Mouse (Mus musculus): ENCODE measurements around the gene Tsc22d4. TPM values are rescaled to one million over a fixed set of nuclear protein-coding genes. Genes with fewer than 3 reads are reported as not detected.

The Tsc22d4 gene
- polyA plus RNA-seq, 1 experiment: 670 TPM

DNA sequence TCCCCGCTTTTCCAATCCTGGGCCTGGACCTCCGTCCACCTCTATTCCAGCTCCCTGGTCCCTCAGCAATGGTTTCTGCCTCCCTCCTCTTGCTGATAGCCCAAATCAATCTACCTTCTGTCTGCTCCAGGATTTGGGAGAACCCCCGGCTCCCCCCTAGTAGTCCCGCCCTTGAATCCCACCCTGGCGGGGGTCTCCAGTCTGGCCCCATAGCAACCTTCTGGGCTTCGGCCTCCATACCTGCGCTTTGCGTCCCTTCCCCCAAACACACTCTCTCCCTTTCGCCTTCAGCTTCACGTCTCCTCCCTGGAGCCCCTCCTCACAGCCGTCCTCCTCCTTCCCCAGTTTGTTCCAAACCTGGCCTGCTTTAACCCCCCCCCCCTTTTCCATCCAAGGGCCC, 5.0 kb upstream of the Tsc22d4 start:
- DNase-seq: no peak
- TF ChIP-seq POLR2A (IDR thresholded peaks at IDR 0.05; ENCODE audit: control insufficient read depth, extremely low read depth, insufficient read depth, low read length, poor library complexity) (no peak), CTCF (IDR thresholded peaks at IDR 0.05; ENCODE audit: borderline replicate concordance, control insufficient read depth, extremely low read depth, insufficient read depth, low read length, poor library complexity) (no peak)
- Histone ChIP-seq H3K36me3 (ENCODE audit: control insufficient read depth, insufficient read depth, low read length) (peaks cover 6% of the 10 kb centered on the region; the same call in 1 of the 2 replicates), H3K4me1 (replicated peaks; ENCODE audit: control insufficient read depth, insufficient read depth, low read length) (peaks cover 39% of the 10 kb centered on the region), H3K27me3 (ENCODE audit: control insufficient read depth, insufficient read depth, low read length) (no peaks in the 10 kb centered on the region), H3K4me3 (ENCODE audit: control insufficient read depth, insufficient read depth, low read length) (peak overlapping the region; percentile 83), H3K27ac (ENCODE audit: control insufficient read depth, insufficient read depth, low read length) (peak overlapping the region; percentile 22; the same call in 1 of the 2 replicates)
- 73% methylated on average over 11 of the region's 11 CpGs for WGBS

DNA sequence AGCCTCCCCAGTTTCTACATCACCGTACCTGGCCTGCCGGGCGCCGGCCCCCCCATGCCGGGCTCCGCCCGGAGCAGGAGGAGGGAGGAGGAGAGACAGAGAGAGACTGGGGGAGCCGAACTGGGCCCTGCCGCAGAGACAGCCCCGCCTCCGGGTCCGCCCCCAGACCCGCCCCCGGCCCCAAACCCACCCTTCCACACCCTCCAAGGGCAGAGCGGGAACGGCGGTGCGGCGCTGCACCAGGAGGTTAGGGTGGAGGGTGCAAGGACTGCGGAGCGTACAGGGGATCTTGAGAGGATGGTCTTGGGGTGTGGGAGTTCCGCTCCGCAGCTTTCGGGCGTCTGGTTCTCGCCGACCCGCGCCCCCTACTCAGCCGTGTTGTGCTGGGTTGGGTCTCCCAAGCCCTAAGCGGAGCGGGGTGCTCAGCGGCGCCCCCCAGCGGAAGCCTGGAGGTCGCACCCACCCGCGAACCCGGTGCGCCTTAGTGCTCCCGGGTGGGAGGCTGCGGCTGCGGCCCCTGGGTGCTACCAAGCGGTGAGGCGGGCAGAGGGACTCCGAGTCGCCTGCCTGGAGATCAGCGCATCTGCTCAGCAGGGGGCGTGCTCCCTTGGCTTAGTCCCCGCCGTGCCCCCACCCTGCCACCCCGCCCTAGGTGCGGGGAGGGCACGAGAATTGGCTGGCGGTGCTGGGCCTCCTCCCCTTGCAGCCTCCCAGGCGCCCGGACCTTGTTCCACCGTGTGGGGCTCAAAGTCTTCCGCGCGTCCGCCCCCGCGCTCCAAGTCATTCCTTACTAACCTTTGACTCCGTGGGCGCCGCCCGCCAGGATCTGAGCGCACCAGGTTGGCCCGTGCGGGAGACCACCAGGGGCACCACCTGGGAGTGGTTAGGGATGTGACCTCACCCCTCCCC, 4.3 kb upstream of the Tsc22d4 start, which contains the start of gene Nyap1:
Gene Nyap1, minus strand, starts transcription at position 585 of the 909 bp plus-strand sequence.
- DNase-seq: peak; percentile 94
- under 1% methylated on average over 71 of the region's 71 CpGs for WGBS
- Histone ChIP-seq H3K4me1 (replicated peaks; ENCODE audit: control insufficient read depth, insufficient read depth, low read length) (peaks cover 40% of the 10 kb centered on the region), H3K27me3 (ENCODE audit: control insufficient read depth, insufficient read depth, low read length) (no peaks in the 10 kb centered on the region), H3K27ac (ENCODE audit: control insufficient read depth, insufficient read depth, low read length) (peak within 1 kb of the TSS; percentile 62), H3K4me3 (ENCODE audit: control insufficient read depth, insufficient read depth, low read length) (peak within 1 kb of the TSS; percentile 83), H3K36me3 (ENCODE audit: control insufficient read depth, insufficient read depth, low read length) (no peaks in the 10 kb centered on the region)
- peak; percentile 99 for TF ChIP-seq CTCF (IDR thresholded peaks at IDR 0.05; ENCODE audit: borderline replicate concordance, control insufficient read depth, extremely low read depth, insufficient read depth, low read length, poor library complexity)
- TF ChIP-seq POLR2A (IDR thresholded peaks at IDR 0.05; ENCODE audit: control insufficient read depth, extremely low read depth, insufficient read depth, low read length, poor library complexity): peak; percentile 92

DNA sequence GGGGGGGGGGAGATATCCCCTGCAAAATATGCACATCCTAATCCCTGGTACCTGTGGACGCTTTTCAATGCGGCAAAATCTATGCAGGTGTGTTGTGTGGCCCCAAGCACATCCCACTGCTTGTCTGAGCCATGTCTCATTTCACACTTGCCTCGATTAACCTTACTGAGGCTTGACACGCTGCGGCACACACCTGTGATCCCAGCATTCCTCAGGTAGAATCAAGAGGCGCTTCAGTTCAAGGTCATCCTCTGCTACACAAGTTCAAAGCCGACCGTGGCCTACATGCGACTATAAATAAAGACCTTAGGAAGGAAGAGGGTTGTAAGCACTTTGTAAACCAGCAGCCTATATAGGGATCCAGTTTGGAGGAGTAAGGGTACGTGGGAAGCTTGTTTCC, 3.5 kb upstream of the Tsc22d4 start:
- no peak overlapping the region for H3K4me3 ChIP-seq (ENCODE audit: control insufficient read depth, insufficient read depth, low read length)

DNA sequence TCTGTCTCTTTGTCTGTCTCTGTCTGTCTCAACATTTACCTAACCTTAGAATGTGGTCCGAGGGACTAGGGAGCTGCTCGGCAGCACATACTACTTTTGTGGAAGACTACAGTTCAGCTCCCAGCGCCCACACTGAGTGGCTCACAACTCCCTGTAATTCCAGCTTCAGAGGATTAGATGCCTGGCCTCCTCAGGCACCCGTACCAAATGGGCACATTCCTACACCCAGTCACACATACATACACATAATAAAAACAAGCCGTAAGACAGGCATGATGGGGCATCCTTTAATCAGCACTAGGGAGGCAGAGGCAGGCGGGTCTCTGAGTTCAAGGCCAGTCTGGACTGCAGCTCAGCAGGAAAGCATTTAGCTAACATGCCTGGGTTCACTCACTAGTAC, 2.7 kb upstream of the Tsc22d4 start:
- no peak overlapping the region for H3K4me3 ChIP-seq (ENCODE audit: control insufficient read depth, insufficient read depth, low read length)
- H3K36me3 ChIP-seq (ENCODE audit: control insufficient read depth, insufficient read depth, low read length): no peaks in the 10 kb centered on the region
- no peak for DNase-seq
- TF ChIP-seq CTCF (IDR thresholded peaks at IDR 0.05; ENCODE audit: borderline replicate concordance, control insufficient read depth, extremely low read depth, insufficient read depth, low read length, poor library complexity) (no peak), POLR2A (IDR thresholded peaks at IDR 0.05; ENCODE audit: control insufficient read depth, extremely low read depth, insufficient read depth, low read length, poor library complexity) (no peak)
- H3K27ac ChIP-seq (ENCODE audit: control insufficient read depth, insufficient read depth, low read length): no peak overlapping the region
- H3K27me3 ChIP-seq (ENCODE audit: control insufficient read depth, insufficient read depth, low read length): no peaks in the 10 kb centered on the region
- WGBS: 98% methylated on average over 6 of the region's 6 CpGs
- H3K4me1 ChIP-seq (replicated peaks; ENCODE audit: control insufficient read depth, insufficient read depth, low read length): peaks cover 37% of the 10 kb centered on the region

More for the DNA sequence above, 3.5 kb upstream of the Tsc22d4 start:
- Histone ChIP-seq H3K27ac (ENCODE audit: control insufficient read depth, insufficient read depth, low read length) (no peak overlapping the region; the same call in 1 of the 2 replicates), H3K4me1 (replicated peaks; ENCODE audit: control insufficient read depth, insufficient read depth, low read length) (peaks cover 40% of the 10 kb centered on the region), H3K36me3 (ENCODE audit: control insufficient read depth, insufficient read depth, low read length) (no peaks in the 10 kb centered on the region), H3K27me3 (ENCODE audit: control insufficient read depth, insufficient read depth, low read length) (no peaks in the 10 kb centered on the region)
- no peak for DNase-seq
- TF ChIP-seq POLR2A (IDR thresholded peaks at IDR 0.05; ENCODE audit: control insufficient read depth, extremely low read depth, insufficient read depth, low read length, poor library complexity) (no peak), CTCF (IDR thresholded peaks at IDR 0.05; ENCODE audit: borderline replicate concordance, control insufficient read depth, extremely low read depth, insufficient read depth, low read length, poor library complexity) (no peak)
- 69% methylated on average over 10 of the region's 10 CpGs for WGBS

DNA sequence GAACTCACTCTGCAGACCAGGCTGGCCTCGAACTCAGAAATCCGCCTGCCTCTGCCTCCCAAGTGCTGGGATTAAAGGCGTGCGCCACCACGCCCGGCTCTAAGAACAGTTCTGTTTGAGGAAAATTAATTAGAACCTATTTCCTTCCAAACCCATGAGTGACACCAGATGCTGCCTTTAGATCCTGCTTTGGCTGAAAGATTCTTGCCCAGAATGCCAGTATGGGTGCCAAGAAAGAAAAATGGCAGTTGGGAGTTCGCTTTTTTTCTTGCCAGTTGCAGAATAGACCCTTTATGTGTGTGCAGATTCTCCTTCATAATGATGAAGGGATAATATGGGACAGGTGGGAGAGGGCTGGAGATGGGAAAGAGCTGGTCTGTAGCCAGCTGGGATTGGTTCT, 1.3 kb upstream of the Tsc22d4 start:
- Histone ChIP-seq H3K27me3 (ENCODE audit: control insufficient read depth, insufficient read depth, low read length) (no peaks in the 10 kb centered on the region), H3K27ac (ENCODE audit: control insufficient read depth, insufficient read depth, low read length) (no peak overlapping the region), H3K4me3 (ENCODE audit: control insufficient read depth, insufficient read depth, low read length) (no peak overlapping the region), H3K36me3 (ENCODE audit: control insufficient read depth, insufficient read depth, low read length) (peaks cover 3% of the 10 kb centered on the region; the same call in 1 of the 2 replicates), H3K4me1 (replicated peaks; ENCODE audit: control insufficient read depth, insufficient read depth, low read length) (peaks cover 24% of the 10 kb centered on the region)
- DNase-seq: no peak
- TF ChIP-seq POLR2A (IDR thresholded peaks at IDR 0.05; ENCODE audit: control insufficient read depth, extremely low read depth, insufficient read depth, low read length, poor library complexity): no peak
- TF ChIP-seq CTCF (IDR thresholded peaks at IDR 0.05; ENCODE audit: borderline replicate concordance, control insufficient read depth, extremely low read depth, insufficient read depth, low read length, poor library complexity): no peak
- 94% methylated on average over 7 of the region's 7 CpGs for WGBS

DNA sequence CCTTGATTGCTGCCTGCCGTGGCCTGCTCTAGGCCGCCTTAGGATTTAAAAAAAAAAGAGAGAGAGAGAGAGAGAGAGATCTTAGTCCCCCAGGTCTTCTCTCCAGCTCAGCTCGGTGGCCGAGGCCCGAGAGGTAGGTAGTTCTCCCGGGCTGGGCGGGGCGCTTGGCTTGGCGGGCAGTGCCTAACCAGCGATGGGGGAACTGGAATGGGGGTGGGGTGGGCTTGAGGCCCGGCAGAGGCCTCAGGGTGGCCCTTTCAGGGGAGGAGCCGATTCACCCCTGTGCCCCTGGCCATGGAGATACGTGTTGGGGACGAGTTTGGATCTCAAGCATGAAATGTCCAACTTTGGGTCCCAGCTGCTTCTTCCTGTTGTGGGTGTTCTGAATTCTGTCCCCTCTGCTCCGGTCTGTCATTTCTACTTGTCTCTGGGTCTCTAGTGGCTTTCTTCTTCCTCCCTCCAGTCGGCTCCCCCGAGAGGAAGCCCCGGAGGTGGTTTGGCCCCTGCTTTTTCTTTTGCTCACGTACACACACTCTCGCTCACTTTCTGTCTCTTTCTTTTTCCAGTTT, 836 bp downstream of the Tsc22d4 start:
- WGBS: under 1% methylated on average over 20 of the region's 20 CpGs
- H3K27me3 ChIP-seq (ENCODE audit: control insufficient read depth, insufficient read depth, low read length): no peaks in the 10 kb centered on the region
- DNase-seq: peak; percentile 66
- peak overlapping the region; percentile 97 for H3K4me3 ChIP-seq (ENCODE audit: control insufficient read depth, insufficient read depth, low read length)
- peak overlapping the region; percentile 94 for H3K27ac ChIP-seq (ENCODE audit: control insufficient read depth, insufficient read depth, low read length)
- peaks cover 18% of the 10 kb centered on the region for H3K4me1 ChIP-seq (replicated peaks; ENCODE audit: control insufficient read depth, insufficient read depth, low read length)
- TF ChIP-seq POLR2A (IDR thresholded peaks at IDR 0.05; ENCODE audit: control insufficient read depth, extremely low read depth, insufficient read depth, low read length, poor library complexity) (no peak), CTCF (IDR thresholded peaks at IDR 0.05; ENCODE audit: borderline replicate concordance, control insufficient read depth, extremely low read depth, insufficient read depth, low read length, poor library complexity) (no peak)
- peaks cover 14% of the 10 kb centered on the region for H3K36me3 ChIP-seq (ENCODE audit: control insufficient read depth, insufficient read depth, low read length)
